Mouse (Mus musculus): ENCODE measurements around the gene Spta1. TPM values are rescaled to one million over a fixed set of nuclear protein-coding genes. Genes with fewer than 3 reads are reported as not detected.

The Spta1 gene
- polyA plus RNA-seq, 1 experiment from 2014 or later = 2.4 TPM

DNA sequence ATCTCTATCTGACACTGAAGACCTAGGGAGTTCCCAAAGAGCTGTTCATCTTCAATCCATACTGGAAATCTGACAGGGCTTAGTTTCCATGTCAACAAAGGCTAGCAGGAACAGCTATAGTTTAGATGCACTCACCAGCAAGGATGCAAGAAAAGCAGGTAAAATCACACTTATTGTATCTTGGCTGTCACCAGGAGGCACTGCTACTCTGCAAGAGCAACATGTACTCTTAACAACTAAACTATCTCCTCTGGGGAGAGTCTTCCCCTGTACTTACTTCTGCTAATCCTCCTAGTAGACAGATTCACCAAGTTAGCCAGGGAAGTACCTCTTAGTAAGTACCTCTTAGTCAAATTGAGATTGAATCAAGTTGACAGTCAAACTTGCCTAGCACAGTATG, 3.6 kb upstream of the Spta1 start:
- H3K4me2 ChIP-seq (ENCODE audit: low read depth, low read length) = no peak overlapping the region
- no peak for ATAC-seq (ENCODE audit: insufficient read depth, low FRiP score)
- no peak overlapping the region for H3K27ac ChIP-seq (ENCODE audit: low read length)
- no peaks in the 10 kb centered on the region for H3K4me1 ChIP-seq (ENCODE audit: control insufficient read depth, insufficient read depth, low read length)
- no peak overlapping the region for H3K4me3 ChIP-seq (replicated peaks; ENCODE audit: low read length)
- no peak overlapping the region for H3K9ac ChIP-seq (ENCODE audit: low read length)
- no peaks in the 10 kb centered on the region for H3K36me3 ChIP-seq (ENCODE audit: control insufficient read depth, insufficient read depth, low read length)
- H3K9me3 ChIP-seq (replicated peaks; ENCODE audit: control insufficient read depth, low read length) = no peaks in the 10 kb centered on the region
- no peaks in the 10 kb centered on the region for H3K27me3 ChIP-seq (ENCODE audit: control insufficient read depth, insufficient read depth, low read length)

DNA sequence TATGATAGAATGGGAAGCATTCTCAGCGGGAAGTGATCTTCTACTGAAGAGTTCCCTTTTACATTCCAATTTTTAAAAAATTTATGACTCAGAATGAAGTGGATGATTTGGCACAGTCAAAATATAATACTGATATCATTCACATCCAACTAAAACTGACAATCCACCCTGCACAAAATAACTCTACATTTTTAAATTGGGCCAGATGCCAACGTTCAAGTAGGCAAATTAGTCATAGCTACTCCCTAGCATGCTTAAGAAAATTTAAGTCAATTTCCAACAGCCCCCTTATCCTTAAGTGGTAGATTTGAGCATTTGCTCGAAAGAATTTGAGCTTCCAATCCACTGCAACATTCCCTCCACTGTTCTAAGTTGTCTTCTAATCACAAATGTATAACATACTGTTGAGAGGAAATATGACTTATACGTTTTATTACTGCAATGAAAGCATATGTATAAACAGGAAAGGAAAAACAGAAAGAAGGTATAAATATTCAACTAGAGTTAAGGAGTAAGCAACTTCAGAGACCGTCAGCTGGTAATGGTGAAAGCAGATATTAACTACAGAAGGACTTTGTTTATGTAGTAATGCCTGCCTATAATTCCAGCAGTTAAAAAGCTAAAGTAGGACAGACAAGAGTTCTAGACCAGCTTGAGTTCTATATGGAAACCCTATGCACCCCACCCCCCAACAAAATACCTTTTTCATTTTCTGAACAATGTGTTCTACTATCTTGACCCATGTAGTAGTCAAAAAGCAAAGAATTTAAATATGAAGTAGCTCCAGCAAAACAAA, 1.7 kb upstream of the Spta1 start:
- no peak overlapping the region for H3K27ac ChIP-seq (ENCODE audit: low read length)
- WGBS = 51% methylated on average over 5 of the region's 5 CpGs
- H3K4me1 ChIP-seq (ENCODE audit: control insufficient read depth, insufficient read depth, low read length) = no peaks in the 10 kb centered on the region
- no peak overlapping the region for H3K4me3 ChIP-seq (replicated peaks; ENCODE audit: low read length)
- no peaks in the 10 kb centered on the region for H3K27me3 ChIP-seq (ENCODE audit: control insufficient read depth, insufficient read depth, low read length)
- no peak overlapping the region for H3K9ac ChIP-seq (ENCODE audit: low read length)
- H3K4me2 ChIP-seq (ENCODE audit: low read depth, low read length) = no peak overlapping the region
- no peak for ATAC-seq (ENCODE audit: insufficient read depth, low FRiP score)
- no peaks in the 10 kb centered on the region for H3K36me3 ChIP-seq (ENCODE audit: control insufficient read depth, insufficient read depth, low read length)
- no peaks in the 10 kb centered on the region for H3K9me3 ChIP-seq (replicated peaks; ENCODE audit: control insufficient read depth, low read length)

DNA sequence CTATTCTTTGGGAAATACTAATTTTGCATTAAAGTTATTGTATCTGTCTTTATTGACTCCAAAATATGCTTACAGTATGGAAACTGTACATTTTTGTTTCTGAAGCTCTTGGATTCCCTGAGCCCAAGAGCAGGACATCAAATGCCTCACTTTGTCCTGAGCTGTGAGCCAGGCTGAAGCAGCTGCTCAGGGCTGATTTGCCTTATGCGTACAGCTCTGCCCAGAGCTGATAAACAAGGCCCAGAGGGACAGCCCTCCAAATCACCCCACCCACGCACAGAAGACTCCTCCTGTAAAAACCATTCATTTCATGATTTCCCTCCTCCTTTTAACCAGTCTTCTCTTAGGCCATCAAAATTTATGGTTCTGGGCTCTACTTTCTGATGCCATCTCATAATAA, 1.0 kb upstream of the Spta1 start:
- Histone ChIP-seq H3K27me3 (ENCODE audit: control insufficient read depth, insufficient read depth, low read length) (no peaks in the 10 kb centered on the region), H3K9ac (ENCODE audit: low read length) (no peak overlapping the region), H3K4me1 (ENCODE audit: control insufficient read depth, insufficient read depth, low read length) (no peaks in the 10 kb centered on the region), H3K4me3 (replicated peaks; ENCODE audit: low read length) (no peak overlapping the region), H3K4me2 (ENCODE audit: low read depth, low read length) (no peak overlapping the region), H3K27ac (ENCODE audit: low read length) (no peak overlapping the region), H3K9me3 (replicated peaks; ENCODE audit: control insufficient read depth, low read length) (no peaks in the 10 kb centered on the region), H3K36me3 (ENCODE audit: control insufficient read depth, insufficient read depth, low read length) (no peaks in the 10 kb centered on the region)
- no peak; the same call in 1 of the 2 replicates for ATAC-seq (ENCODE audit: insufficient read depth, low FRiP score)
- WGBS = 28% methylated on average over 2 of the region's 2 CpGs

DNA sequence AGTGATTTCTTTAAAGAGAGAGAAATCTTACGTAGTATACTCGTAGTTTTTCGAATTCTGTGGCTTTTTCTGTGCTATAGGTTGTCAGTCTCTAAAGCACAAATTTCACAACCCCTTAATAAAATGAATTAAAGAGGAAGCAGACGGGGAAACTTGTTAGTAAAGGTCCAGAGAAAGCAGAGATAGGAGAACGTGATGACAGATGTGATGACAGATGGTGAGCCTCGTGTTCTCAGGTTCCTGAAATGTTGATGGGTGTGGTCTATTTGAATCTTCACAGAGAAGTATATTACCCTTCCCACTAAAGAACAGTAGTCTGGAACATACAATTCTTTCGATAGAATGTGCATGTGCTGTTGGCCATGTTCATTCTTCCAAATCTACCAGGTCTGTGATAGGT, 32.1 kb downstream of the Spta1 start:
- no peaks in the 10 kb centered on the region for H3K4me1 ChIP-seq (ENCODE audit: control insufficient read depth, insufficient read depth, low read length)
- WGBS = 67% methylated on average over 7 of the region's 7 CpGs
- no peaks in the 10 kb centered on the region for H3K27me3 ChIP-seq (ENCODE audit: control insufficient read depth, insufficient read depth, low read length)
- no peak overlapping the region for H3K27ac ChIP-seq (ENCODE audit: low read length)
- H3K4me3 ChIP-seq (replicated peaks; ENCODE audit: low read length) = no peak overlapping the region
- H3K9me3 ChIP-seq (replicated peaks; ENCODE audit: control insufficient read depth, low read length) = no peaks in the 10 kb centered on the region
- H3K36me3 ChIP-seq (ENCODE audit: control insufficient read depth, insufficient read depth, low read length) = no peaks in the 10 kb centered on the region
- H3K9ac ChIP-seq (ENCODE audit: low read length) = no peak overlapping the region
- H3K4me2 ChIP-seq (ENCODE audit: low read depth, low read length) = no peak overlapping the region
- ATAC-seq (ENCODE audit: insufficient read depth, low FRiP score) = no peak

DNA sequence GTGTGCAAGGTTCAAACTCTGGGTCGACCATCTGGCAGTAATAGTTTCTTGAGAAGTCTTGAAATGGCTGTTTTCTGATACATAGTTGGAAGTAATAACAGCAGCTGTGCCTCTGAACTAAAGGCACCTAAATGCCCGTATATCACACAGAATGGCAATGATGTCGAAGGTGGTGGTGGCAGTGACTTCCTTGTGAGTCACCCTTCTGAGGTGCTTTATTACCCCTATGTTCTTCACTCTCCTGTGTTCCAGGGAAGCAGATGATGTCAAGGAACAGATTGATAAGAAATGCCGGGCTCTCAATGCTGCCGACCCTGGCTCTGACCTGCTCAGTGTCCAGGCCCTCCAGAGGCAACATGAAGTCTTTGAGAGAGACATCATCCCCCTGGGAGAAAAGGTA, 39.7 kb downstream of the Spta1 start:
- WGBS = 70% methylated on average over 5 of the region's 5 CpGs
- no peak for ATAC-seq (ENCODE audit: insufficient read depth, low FRiP score)

DNA sequence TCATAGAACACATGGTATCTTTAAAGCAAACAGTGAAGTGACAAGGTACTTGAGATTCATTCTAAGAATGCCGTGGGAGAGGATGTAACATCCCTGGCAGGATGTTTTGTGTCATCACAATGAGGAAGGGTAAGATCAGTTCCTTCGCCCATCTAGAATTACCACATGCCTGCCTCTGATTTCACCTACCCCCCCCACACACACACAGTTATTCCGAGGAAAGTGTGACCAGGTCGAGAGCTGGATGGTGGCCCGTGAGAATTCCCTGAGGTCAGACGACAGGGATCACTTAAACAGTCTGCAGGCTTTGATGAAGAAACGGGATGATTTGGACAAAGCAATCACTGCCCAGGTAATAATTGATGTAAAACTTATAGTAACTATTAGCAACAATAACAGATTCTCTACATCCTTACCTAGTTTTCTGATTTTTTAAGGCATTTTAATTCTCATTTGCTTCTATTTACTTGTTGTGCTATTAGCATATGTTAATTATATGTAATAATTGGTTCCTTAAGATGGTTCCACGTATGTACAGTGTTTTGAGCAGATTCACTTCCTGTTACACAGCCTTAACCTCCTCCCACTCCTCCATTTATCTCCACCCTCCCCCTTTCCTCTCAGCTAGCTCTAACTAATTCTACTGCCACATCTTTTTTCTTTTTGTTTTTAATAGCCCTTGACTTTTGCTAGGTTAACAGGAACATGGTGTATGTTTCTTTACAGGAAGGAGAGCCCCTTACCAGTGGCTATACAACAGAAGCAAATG, 42.9 kb downstream of the Spta1 start:
- H3K27ac ChIP-seq (ENCODE audit: low read length) = no peak overlapping the region
- no peaks in the 10 kb centered on the region for H3K9me3 ChIP-seq (replicated peaks; ENCODE audit: control insufficient read depth, low read length)
- no peak overlapping the region for H3K9ac ChIP-seq (ENCODE audit: low read length)
- H3K36me3 ChIP-seq (ENCODE audit: control insufficient read depth, insufficient read depth, low read length) = no peaks in the 10 kb centered on the region
- H3K4me3 ChIP-seq (replicated peaks; ENCODE audit: low read length) = no peak overlapping the region
- no peak for ATAC-seq (ENCODE audit: insufficient read depth, low FRiP score)
- 66% methylated on average over 8 of the region's 8 CpGs for WGBS
- H3K4me1 ChIP-seq (ENCODE audit: control insufficient read depth, insufficient read depth, low read length) = no peaks in the 10 kb centered on the region
- no peaks in the 10 kb centered on the region for H3K27me3 ChIP-seq (ENCODE audit: control insufficient read depth, insufficient read depth, low read length)
- no peak overlapping the region for H3K4me2 ChIP-seq (ENCODE audit: low read depth, low read length)

More for the DNA sequence above, 39.7 kb downstream of the Spta1 start:
- H3K4me1 ChIP-seq (ENCODE audit: control insufficient read depth, insufficient read depth, low read length) = no peaks in the 10 kb centered on the region
- no peaks in the 10 kb centered on the region for H3K9me3 ChIP-seq (replicated peaks; ENCODE audit: control insufficient read depth, low read length)
- no peak overlapping the region for H3K4me2 ChIP-seq (ENCODE audit: low read depth, low read length)
- H3K9ac ChIP-seq (ENCODE audit: low read length) = no peak overlapping the region
- no peaks in the 10 kb centered on the region for H3K36me3 ChIP-seq (ENCODE audit: control insufficient read depth, insufficient read depth, low read length)
- H3K4me3 ChIP-seq (replicated peaks; ENCODE audit: low read length) = no peak overlapping the region
- no peak overlapping the region for H3K27ac ChIP-seq (ENCODE audit: low read length)
- H3K27me3 ChIP-seq (ENCODE audit: control insufficient read depth, insufficient read depth, low read length) = no peaks in the 10 kb centered on the region

DNA sequence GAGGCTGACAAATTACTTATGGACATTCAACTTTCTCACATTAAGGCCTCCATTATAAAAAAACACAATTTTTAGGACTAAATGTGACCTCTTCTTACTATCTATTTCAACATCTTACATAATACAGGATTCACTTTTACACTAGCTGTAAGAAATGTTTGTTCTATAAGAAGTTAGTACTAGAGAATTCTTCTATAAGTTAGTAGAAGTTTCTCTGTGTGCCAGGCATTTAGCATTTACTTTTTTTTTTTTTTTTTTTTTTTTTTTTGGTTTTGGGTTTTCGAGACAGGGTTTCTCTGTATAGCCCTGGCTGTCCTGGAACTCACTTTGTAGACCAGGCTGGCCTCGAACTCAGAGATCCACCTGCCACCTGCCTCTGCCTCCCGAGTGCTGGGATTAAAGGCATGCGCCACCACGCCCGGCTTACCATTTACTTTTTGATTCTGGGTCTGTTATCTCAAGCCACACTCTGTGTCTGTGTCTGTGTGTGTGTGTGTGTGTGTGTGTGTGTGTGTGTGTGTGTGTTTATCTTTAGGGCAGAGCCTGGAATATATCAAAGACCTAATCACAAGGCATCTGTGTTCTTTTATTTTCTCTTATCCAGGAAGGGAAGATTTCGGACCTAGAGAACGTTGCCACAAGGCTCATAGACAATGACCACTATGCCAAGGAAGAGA, 44.1 kb downstream of the Spta1 start:
- Histone ChIP-seq H3K27ac (ENCODE audit: low read length) (no peak overlapping the region), H3K4me1 (ENCODE audit: control insufficient read depth, insufficient read depth, low read length) (no peaks in the 10 kb centered on the region), H3K9me3 (replicated peaks; ENCODE audit: control insufficient read depth, low read length) (no peaks in the 10 kb centered on the region), H3K36me3 (ENCODE audit: control insufficient read depth, insufficient read depth, low read length) (no peaks in the 10 kb centered on the region), H3K9ac (ENCODE audit: low read length) (no peak overlapping the region), H3K27me3 (ENCODE audit: control insufficient read depth, insufficient read depth, low read length) (no peaks in the 10 kb centered on the region), H3K4me2 (ENCODE audit: low read depth, low read length) (no peak overlapping the region), H3K4me3 (replicated peaks; ENCODE audit: low read length) (no peak overlapping the region)
- WGBS = 73% methylated on average over 8 of the region's 8 CpGs
- no peak for ATAC-seq (ENCODE audit: insufficient read depth, low FRiP score)

DNA sequence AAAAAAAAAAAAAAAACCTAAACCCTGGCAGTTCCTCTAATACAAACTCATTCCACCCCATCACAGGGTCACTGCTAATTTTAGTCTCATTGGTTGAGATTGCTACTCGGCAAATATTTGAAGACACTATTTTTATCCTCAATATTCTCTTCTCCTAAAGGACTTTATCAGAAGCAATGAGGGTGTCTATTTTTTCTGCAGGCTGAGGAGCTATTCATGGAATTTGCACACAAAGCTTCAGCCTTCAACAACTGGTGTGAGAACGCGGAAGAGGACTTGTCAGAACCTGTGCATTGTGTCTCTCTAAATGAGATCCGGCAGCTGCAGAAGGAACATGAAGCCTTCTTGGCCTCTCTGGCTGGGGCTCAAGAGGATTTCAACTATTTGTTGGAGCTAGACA, 67.3 kb downstream of the Spta1 start:
- 77% methylated on average over 4 of the region's 4 CpGs for WGBS
- H3K27ac ChIP-seq (ENCODE audit: low read length) = no peak overlapping the region
- ATAC-seq (ENCODE audit: insufficient read depth, low FRiP score) = no peak
- no peaks in the 10 kb centered on the region for H3K4me1 ChIP-seq (ENCODE audit: control insufficient read depth, insufficient read depth, low read length)
- H3K4me3 ChIP-seq (replicated peaks; ENCODE audit: low read length) = no peak overlapping the region
- H3K27me3 ChIP-seq (ENCODE audit: control insufficient read depth, insufficient read depth, low read length) = no peaks in the 10 kb centered on the region
- no peaks in the 10 kb centered on the region for H3K36me3 ChIP-seq (ENCODE audit: control insufficient read depth, insufficient read depth, low read length)
- no peak overlapping the region for H3K9ac ChIP-seq (ENCODE audit: low read length)
- H3K9me3 ChIP-seq (replicated peaks; ENCODE audit: control insufficient read depth, low read length) = no peaks in the 10 kb centered on the region
- H3K4me2 ChIP-seq (ENCODE audit: low read depth, low read length) = no peak overlapping the region

DNA sequence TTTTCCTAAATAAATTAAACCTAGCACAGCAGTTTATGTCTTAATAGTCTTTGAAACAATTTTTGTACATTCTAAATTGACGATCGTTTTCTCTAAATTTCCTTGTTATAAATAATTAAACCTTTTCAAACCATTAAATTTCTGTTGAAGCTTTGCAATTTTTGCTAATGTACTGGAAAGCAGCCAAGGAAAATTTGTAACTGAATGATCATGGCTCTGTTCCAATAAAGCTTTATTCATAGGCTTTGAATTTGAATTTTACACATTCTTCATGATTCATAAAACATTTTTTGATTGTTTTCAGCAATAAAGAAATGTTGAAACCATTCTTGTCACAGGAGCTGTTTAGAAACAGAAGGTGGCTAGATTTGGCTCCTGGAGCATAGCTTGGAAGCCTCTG, 72.0 kb downstream of the Spta1 start:
- no peaks in the 10 kb centered on the region for H3K27me3 ChIP-seq (ENCODE audit: control insufficient read depth, insufficient read depth, low read length)
- H3K4me1 ChIP-seq (ENCODE audit: control insufficient read depth, insufficient read depth, low read length) = no peaks in the 10 kb centered on the region
- 73% methylated on average over 2 of the region's 2 CpGs for WGBS
- ATAC-seq (ENCODE audit: insufficient read depth, low FRiP score) = no peak
- H3K9me3 ChIP-seq (replicated peaks; ENCODE audit: control insufficient read depth, low read length) = no peaks in the 10 kb centered on the region
- H3K9ac ChIP-seq (ENCODE audit: low read length) = no peak overlapping the region
- no peaks in the 10 kb centered on the region for H3K36me3 ChIP-seq (ENCODE audit: control insufficient read depth, insufficient read depth, low read length)
- H3K4me2 ChIP-seq (ENCODE audit: low read depth, low read length) = no peak overlapping the region
- no peak overlapping the region for H3K4me3 ChIP-seq (replicated peaks; ENCODE audit: low read length)
- no peak overlapping the region for H3K27ac ChIP-seq (ENCODE audit: low read length)

Data from stomach, embryonic 16.5 days (tissue).